Mouse (Mus musculus): ENCODE results near the gene Brd3. TPM values are rescaled to one million over a fixed set of nuclear protein-coding genes. Genes with fewer than 3 reads are reported as not detected.

Gene Brd3
- polyA plus RNA-seq, 1 experiment = 28.6 TPM

- H3K4me3 ChIP-seq (replicated peaks; ENCODE audit: insufficient read depth, low read depth, low read length) = no peak overlapping the region
- peaks cover 6% of the 10 kb centered on the region; the same call in 1 of the 2 replicates for H3K4me1 ChIP-seq (ENCODE audit: control insufficient read depth, insufficient read depth, low read length)
- no peak overlapping the region for H3K27ac ChIP-seq (ENCODE audit: insufficient read depth, low read length)
- H3K27me3 ChIP-seq (ENCODE audit: control insufficient read depth, insufficient read depth, low read length) = no peaks in the 10 kb centered on the region
- WGBS = 92% methylated on average over 4 of the region's 4 CpGs
- TF ChIP-seq CTCF (IDR thresholded peaks at IDR 0.05; ENCODE audit: borderline replicate concordance, insufficient read depth, low read depth, low read length) = no peak
- TF ChIP-seq POLR2A (IDR thresholded peaks at IDR 0.05; ENCODE audit: borderline replicate concordance, insufficient read depth, low read length) = no peak
- DNase-seq = no peak
These were observed 45.4 kb downstream of the Brd3 start for GRCm38 (mm10) chr2:27461881-27462660.

GRCm38 (mm10) chr2:27460651-27461050, 46.8 kb downstream of the Brd3 start:
- TF ChIP-seq CTCF (IDR thresholded peaks at IDR 0.05; ENCODE audit: borderline replicate concordance, insufficient read depth, low read depth, low read length) (no peak), POLR2A (IDR thresholded peaks at IDR 0.05; ENCODE audit: borderline replicate concordance, insufficient read depth, low read length) (no peak)
- H3K4me3 ChIP-seq (replicated peaks; ENCODE audit: insufficient read depth, low read depth, low read length) = no peak overlapping the region
- 0 out of 2 replicates have a peak, but pooled peaks cover 3% of the 10 kb centered on the region for H3K4me1 ChIP-seq (ENCODE audit: control insufficient read depth, insufficient read depth, low read length)
- DNase-seq = no peak
- no peak overlapping the region for H3K27ac ChIP-seq (ENCODE audit: insufficient read depth, low read length)
- H3K27me3 ChIP-seq (ENCODE audit: control insufficient read depth, insufficient read depth, low read length) = no peaks in the 10 kb centered on the region
- WGBS = 48% methylated on average over 9 of the region's 9 CpGs

DNA sequence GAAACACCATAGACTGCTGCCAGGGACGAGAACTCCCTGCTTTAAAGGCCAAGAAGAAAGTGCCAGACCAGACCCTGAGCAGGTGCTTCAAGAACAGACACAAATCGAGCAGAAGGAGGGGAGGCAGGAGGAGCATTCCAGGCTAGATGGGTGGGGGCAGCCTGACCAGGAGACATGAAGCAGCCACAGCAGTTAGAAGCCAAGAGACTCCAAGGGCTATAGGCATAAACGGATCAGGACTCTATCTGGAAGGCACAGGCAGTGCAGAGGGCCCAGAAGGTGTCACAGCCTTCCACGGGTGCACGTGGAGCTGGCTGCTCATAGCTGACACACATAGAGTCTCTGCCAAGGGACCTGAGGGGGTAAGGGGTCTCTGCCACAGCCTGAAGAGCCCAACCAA, 47.3 kb downstream of the Brd3 start:
- 38% methylated on average over 5 of the region's 5 CpGs for WGBS
- H3K27me3 ChIP-seq (ENCODE audit: control insufficient read depth, insufficient read depth, low read length) = no peaks in the 10 kb centered on the region
- TF ChIP-seq POLR2A (IDR thresholded peaks at IDR 0.05; ENCODE audit: borderline replicate concordance, insufficient read depth, low read length) (no peak), CTCF (IDR thresholded peaks at IDR 0.05; ENCODE audit: borderline replicate concordance, insufficient read depth, low read depth, low read length) (no peak)

GRCm38 (mm10) chr2:27459735-27460134, 47.7 kb downstream of the Brd3 start:
- 0 out of 2 replicates have a peak, but pooled peaks cover 3% of the 10 kb centered on the region for H3K4me1 ChIP-seq (ENCODE audit: control insufficient read depth, insufficient read depth, low read length)
- H3K4me3 ChIP-seq (replicated peaks; ENCODE audit: insufficient read depth, low read depth, low read length) = no peak overlapping the region
- 65% methylated on average over 7 of the region's 7 CpGs for WGBS
- no peak overlapping the region for H3K27ac ChIP-seq (ENCODE audit: insufficient read depth, low read length)
- no peak for DNase-seq
- TF ChIP-seq CTCF (IDR thresholded peaks at IDR 0.05; ENCODE audit: borderline replicate concordance, insufficient read depth, low read depth, low read length) (no peak), POLR2A (IDR thresholded peaks at IDR 0.05; ENCODE audit: borderline replicate concordance, insufficient read depth, low read length) (no peak)
- no peaks in the 10 kb centered on the region for H3K27me3 ChIP-seq (ENCODE audit: control insufficient read depth, insufficient read depth, low read length)

More for the DNA sequence above, 47.3 kb downstream of the Brd3 start:
- no peak overlapping the region for H3K27ac ChIP-seq (ENCODE audit: insufficient read depth, low read length)
- H3K4me3 ChIP-seq (replicated peaks; ENCODE audit: insufficient read depth, low read depth, low read length) = no peak overlapping the region
- no peak for DNase-seq
- H3K4me1 ChIP-seq (ENCODE audit: control insufficient read depth, insufficient read depth, low read length) = 0 out of 2 replicates have a peak, but pooled peaks cover 3% of the 10 kb centered on the region

GRCm38 (mm10) chr2:27450226-27450625, 57.2 kb downstream of the Brd3 start:
- H3K27me3 ChIP-seq (ENCODE audit: control insufficient read depth, insufficient read depth, low read length) = no peaks in the 10 kb centered on the region
- no peak for DNase-seq
- H3K4me1 ChIP-seq (ENCODE audit: control insufficient read depth, insufficient read depth, low read length) = no peaks in the 10 kb centered on the region
- H3K4me3 ChIP-seq (replicated peaks; ENCODE audit: insufficient read depth, low read depth, low read length) = no peak overlapping the region
- H3K27ac ChIP-seq (ENCODE audit: insufficient read depth, low read length) = no peak overlapping the region
- TF ChIP-seq POLR2A (IDR thresholded peaks at IDR 0.05; ENCODE audit: borderline replicate concordance, insufficient read depth, low read length) (no peak), CTCF (IDR thresholded peaks at IDR 0.05; ENCODE audit: borderline replicate concordance, insufficient read depth, low read depth, low read length) (no peak)
- 90% methylated on average over 14 of the region's 14 CpGs for WGBS

DNA sequence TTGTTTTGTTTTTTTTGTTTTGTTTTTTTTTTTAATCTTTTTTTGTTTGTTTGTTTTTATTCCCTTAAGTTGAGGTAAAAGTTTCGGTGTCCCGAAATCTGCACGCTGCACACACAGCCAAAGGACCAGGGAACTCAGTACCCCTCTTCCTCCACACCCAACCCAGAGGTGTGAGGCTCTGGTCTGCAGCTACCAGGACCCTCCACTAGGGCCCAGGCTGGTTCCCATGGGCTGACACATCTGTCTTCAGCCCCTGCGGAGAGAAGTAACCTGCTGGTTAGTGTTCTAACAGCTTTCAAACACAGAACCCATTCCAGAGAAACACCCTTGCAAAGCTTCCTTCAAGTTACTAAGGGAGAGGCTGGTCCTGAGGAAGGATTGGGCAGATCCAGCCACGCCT, 59.7 kb downstream of the Brd3 start:
- Histone ChIP-seq H3K4me3 (replicated peaks; ENCODE audit: insufficient read depth, low read depth, low read length) (no peak overlapping the region), H3K27ac (ENCODE audit: insufficient read depth, low read length) (no peak overlapping the region), H3K27me3 (ENCODE audit: control insufficient read depth, insufficient read depth, low read length) (no peaks in the 10 kb centered on the region), H3K4me1 (ENCODE audit: control insufficient read depth, insufficient read depth, low read length) (peaks cover 12% of the 10 kb centered on the region; the same call in 1 of the 2 replicates)
- no peak for DNase-seq
- 84% methylated on average over 5 of the region's 5 CpGs for WGBS
- TF ChIP-seq POLR2A (IDR thresholded peaks at IDR 0.05; ENCODE audit: borderline replicate concordance, insufficient read depth, low read length) (no peak), CTCF (IDR thresholded peaks at IDR 0.05; ENCODE audit: borderline replicate concordance, insufficient read depth, low read depth, low read length) (no peak)

DNA sequence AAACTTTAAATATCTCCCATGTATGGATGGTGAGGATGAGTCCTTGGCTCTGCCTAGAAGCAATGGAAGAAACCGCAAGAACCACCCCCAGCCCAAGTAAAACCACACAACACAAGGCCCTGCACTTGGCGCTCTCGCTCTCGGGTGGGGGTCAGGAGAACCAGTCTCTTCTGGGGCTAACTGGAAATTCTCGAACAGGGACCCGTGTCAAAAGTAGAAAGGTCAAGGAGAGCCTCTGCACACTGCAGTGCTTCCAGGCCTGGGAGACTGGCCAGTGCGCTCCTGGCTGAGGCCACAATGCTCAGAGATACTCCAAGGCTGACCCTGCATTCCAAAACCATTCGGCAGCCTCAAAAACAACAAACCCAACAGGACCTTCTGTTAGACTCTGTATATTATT, 60.6 kb downstream of the Brd3 start:
- Histone ChIP-seq H3K4me1 (ENCODE audit: control insufficient read depth, insufficient read depth, low read length) (peaks cover 12% of the 10 kb centered on the region; the same call in 1 of the 2 replicates), H3K27ac (ENCODE audit: insufficient read depth, low read length) (no peak overlapping the region), H3K27me3 (ENCODE audit: control insufficient read depth, insufficient read depth, low read length) (no peaks in the 10 kb centered on the region), H3K4me3 (replicated peaks; ENCODE audit: insufficient read depth, low read depth, low read length) (no peak overlapping the region)
- TF ChIP-seq CTCF (IDR thresholded peaks at IDR 0.05; ENCODE audit: borderline replicate concordance, insufficient read depth, low read depth, low read length) (no peak), POLR2A (IDR thresholded peaks at IDR 0.05; ENCODE audit: borderline replicate concordance, insufficient read depth, low read length) (no peak)
- WGBS = 78% methylated on average over 8 of the region's 8 CpGs
- no peak for DNase-seq

DNA sequence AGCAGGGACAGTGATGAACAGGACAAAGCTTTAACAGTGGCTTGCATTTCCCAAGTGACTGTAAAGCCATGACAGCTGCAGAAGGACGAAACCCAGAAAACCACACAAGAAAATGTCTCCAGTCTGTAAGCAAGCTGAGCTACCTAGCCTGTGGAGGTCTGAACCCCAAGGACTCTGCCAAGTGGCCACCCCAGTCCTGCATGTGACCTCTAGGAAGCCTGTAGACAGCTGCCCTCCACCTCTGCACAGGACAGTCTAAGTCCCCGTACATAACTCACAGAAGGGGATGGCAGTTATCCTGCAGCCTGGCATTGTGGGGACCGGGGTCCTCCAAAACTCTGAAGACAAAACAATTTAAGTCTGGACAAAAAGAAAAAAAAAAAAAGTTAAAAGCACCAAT, 61.6 kb downstream of the Brd3 start:
- Histone ChIP-seq H3K27me3 (ENCODE audit: control insufficient read depth, insufficient read depth, low read length) (no peaks in the 10 kb centered on the region), H3K4me1 (ENCODE audit: control insufficient read depth, insufficient read depth, low read length) (peaks cover 12% of the 10 kb centered on the region; the same call in 1 of the 2 replicates), H3K27ac (ENCODE audit: insufficient read depth, low read length) (no peak overlapping the region), H3K4me3 (replicated peaks; ENCODE audit: insufficient read depth, low read depth, low read length) (no peak overlapping the region)
- TF ChIP-seq POLR2A (IDR thresholded peaks at IDR 0.05; ENCODE audit: borderline replicate concordance, insufficient read depth, low read length) = no peak
- TF ChIP-seq CTCF (IDR thresholded peaks at IDR 0.05; ENCODE audit: borderline replicate concordance, insufficient read depth, low read depth, low read length) = no peak
- no peak for DNase-seq
- WGBS = 79% methylated on average over 3 of the region's 3 CpGs
